14 mouse cellular contexts compared by ENCODE assay signal in genomic region chr3:131541244-131541942, GRCm38 (mm10). TPM values are rescaled to one million over a fixed set of nuclear protein-coding genes. Genes with fewer than 3 reads are reported as not detected.
"Had no signal": no experiment of that assay in that cellular context is flagged by ENCODE, and none has a peak within 500 bp of the region (broad histone marks: within the 10 kb centered on the region; RNA-seq: fewer than 3 reads in every experiment).

No protein-coding gene starts in this region.

- H3K27ac ChIP-seq: kidney, embryonic 15.5 days; limb, embryonic 13.5 days; liver, embryonic 14.5 days; midbrain, embryonic 13.5 days; neural tube, embryonic 12.5 days; stomach, embryonic 15.5 days had no signal

- H3K9ac ChIP-seq: kidney, embryonic 15.5 days; limb, embryonic 13.5 days; liver, embryonic 14.5 days; midbrain, embryonic 13.5 days; neural tube, embryonic 12.5 days; stomach, embryonic 15.5 days had no signal

- H3K9me3 ChIP-seq: midbrain, embryonic 13.5 days; neural tube, embryonic 12.5 days; stomach, embryonic 15.5 days had no signal

- ATAC-seq: midbrain, embryonic 13.5 days had no signal

- H3K4me3 ChIP-seq: kidney, embryonic 15.5 days; limb, embryonic 13.5 days; midbrain, embryonic 13.5 days; myocyte; neural tube, embryonic 12.5 days; stomach, embryonic 15.5 days had no signal

- H3K4me1 ChIP-seq: kidney, embryonic 15.5 days; limb, embryonic 13.5 days; midbrain, embryonic 13.5 days; neural tube, embryonic 12.5 days; stomach, embryonic 15.5 days had no signal

- H3K27me3 ChIP-seq: kidney, embryonic 15.5 days; limb, embryonic 13.5 days; midbrain, embryonic 13.5 days; neural tube, embryonic 12.5 days; stomach, embryonic 15.5 days had no signal

- DNase-seq: kidney, adult 2 months; kidney, postnatal 14 days; left cerebral cortex, postnatal 4 days; lung, adult 18-20 months; thymus, adult 2 months; thymus, postnatal 25 days had no signal

- H3K4me2 ChIP-seq: kidney, embryonic 15.5 days; limb, embryonic 13.5 days; midbrain, embryonic 13.5 days; neural tube, embryonic 12.5 days; stomach, embryonic 15.5 days had no signal

- H3K36me3 ChIP-seq: kidney, embryonic 15.5 days; limb, embryonic 13.5 days; midbrain, embryonic 13.5 days; neural tube, embryonic 12.5 days; stomach, embryonic 15.5 days had no signal

RNA-seq across cellular contexts. Expression of gene Sgms2, which starts 50.2 kb away (rescaled TPM):
- total RNA-seq: megakaryocyte-erythroid progenitor cell, adult 5-6 weeks had no signal
